Mouse (Mus musculus) cortical plate, adult 2 months (tissue): Measurements from ENCODE around the gene Olfr1222. TPM values are rescaled to one million over a fixed set of nuclear protein-coding genes. Genes with fewer than 3 reads are reported as not detected.

ENCODE experiments used
- H3K27ac ChIP-seq: fragments of 200-500 bp; 2 replicates; pipeline ENCODE4 v1.5.1; 2012; ENCODE audit warnings: low read length, control low read depth, inconsistent platforms; ENCODE audit not compliant: insufficient read depth
- H3K4me1 ChIP-seq: fragments of 200-500 bp; 2 replicates; pipeline ENCODE4 v1.6.1; 2011; ENCODE audit warnings: low read length; ENCODE audit not compliant: control insufficient read depth, insufficient read depth
- H3K4me3 ChIP-seq: fragments of 200-500 bp; 2 replicates; pipeline ENCODE4 v1.5.1; 2011; ENCODE audit warnings: mild to moderate bottlenecking, low read length, control low read depth; ENCODE audit not compliant: insufficient read depth
- CTCF ChIP-seq: fragments of 200-500 bp; IDR thresholded peaks from 2 replicates; pipeline ENCODE4 v1.5.1; 2011; ENCODE audit warnings: mild to moderate bottlenecking, control low read depth, low read length; ENCODE audit not compliant: insufficient read depth; ENCODE audit errors: extremely low read depth
- POLR2A ChIP-seq: fragments of 200-500 bp; IDR thresholded peaks from 2 replicates; pipeline ENCODE4 v1.6.1; 2011; ENCODE audit warnings: mild to moderate bottlenecking, low read length, control low read depth; ENCODE audit not compliant: insufficient read depth; ENCODE audit errors: extremely low read depth
- polyA plus RNA-seq: library from polyadenylated mRNA; depleted of rRNA; stranded (reverse); fragments of >200 nt; gene quantifications from 2 replicates; pipeline ENCODE4 v1.2.3, GENCODE M21; 2012; rRNA removed

Gene Olfr1222
- polyA plus RNA-seq, 1 experiment: not detected

DNA sequence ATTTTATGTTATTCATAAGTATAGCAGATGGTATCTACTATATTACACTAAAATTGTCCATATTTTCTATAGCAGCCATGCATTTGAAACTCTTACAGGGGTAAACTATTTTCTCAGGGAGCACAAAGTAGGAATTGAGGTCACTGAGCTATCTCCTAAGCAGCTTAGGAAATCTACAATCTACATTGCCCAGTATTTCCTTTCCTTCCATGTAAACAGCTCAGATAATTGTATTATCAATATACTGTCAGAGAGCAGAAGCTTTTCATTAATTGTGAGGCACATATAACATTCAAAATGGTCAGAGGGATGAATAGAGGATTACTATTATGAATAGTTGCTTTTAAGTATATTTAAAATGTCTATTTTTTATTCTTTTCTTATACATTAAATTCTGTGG, 51.4 kb downstream of the Olfr1222 start:
- H3K27ac ChIP-seq: no peak overlapping the region
- H3K4me3 ChIP-seq: no peak overlapping the region
- TF ChIP-seq POLR2A (no peak), CTCF (no peak)
- no peaks in the 10 kb centered on the region for H3K4me1 ChIP-seq

Other genes with a start within 250 kb of the Olfr1222 start
- gene Olfr1208, start 230.7 kb downstream of the Olfr1222 start, polyA plus RNA-seq: not detected in 2 replicates
- not detected in 2 replicates for gene Olfr1209, start 217.9 kb downstream of the Olfr1222 start, polyA plus RNA-seq
- not detected in 2 replicates for gene Olfr1211, start 194.9 kb downstream of the Olfr1222 start, polyA plus RNA-seq
- not detected in 2 replicates for gene Olfr1212, start 179.1 kb downstream of the Olfr1222 start, polyA plus RNA-seq
- 0.04 TPM in 1 of 2 replicates, not detected in the other for gene Gm13762, start 152.8 kb downstream of the Olfr1222 start, polyA plus RNA-seq
- not detected in 2 replicates for gene Olfr1214, start 140.4 kb downstream of the Olfr1222 start, polyA plus RNA-seq
- not detected in 2 replicates for gene Olfr1215, start 126.1 kb downstream of the Olfr1222 start, polyA plus RNA-seq
- gene Olfr1216, start 114.7 kb downstream of the Olfr1222 start, polyA plus RNA-seq: not detected in 2 replicates
- gene Olfr1217, start 101.0 kb downstream of the Olfr1222 start, polyA plus RNA-seq: not detected in 2 replicates
- gene Olfr1218, start 71.9 kb downstream of the Olfr1222 start, polyA plus RNA-seq: not detected in 2 replicates
- gene Olfr1219, start 49.5 kb downstream of the Olfr1222 start, polyA plus RNA-seq: not detected in 2 replicates
- not detected in 2 replicates for gene Olfr1220, start 26.2 kb downstream of the Olfr1222 start, polyA plus RNA-seq
- not detected in 2 replicates for gene Olfr1221, start 15.8 kb downstream of the Olfr1222 start, polyA plus RNA-seq
- not detected in 2 replicates for gene Olfr1223, start 18.5 kb upstream of the Olfr1222 start, polyA plus RNA-seq
- gene Olfr1224-ps1, start 31.0 kb upstream of the Olfr1222 start, polyA plus RNA-seq: not detected in 2 replicates
- gene Olfr1225, start 41.6 kb upstream of the Olfr1222 start, polyA plus RNA-seq: not detected in 2 replicates
- gene Olfr1226, start 67.0 kb upstream of the Olfr1222 start, polyA plus RNA-seq: not detected in 2 replicates
- not detected in 2 replicates for gene Olfr1228, start 121.0 kb upstream of the Olfr1222 start, polyA plus RNA-seq
- not detected in 2 replicates for gene Olfr1229, start 155.0 kb upstream of the Olfr1222 start, polyA plus RNA-seq
- gene Olfr1230, start 164.2 kb upstream of the Olfr1222 start, polyA plus RNA-seq: not detected in 2 replicates
- gene Olfr1231, start 174.0 kb upstream of the Olfr1222 start, polyA plus RNA-seq: not detected in 2 replicates
- not detected in 2 replicates for gene Olfr1232, start 196.6 kb upstream of the Olfr1222 start, polyA plus RNA-seq
- gene Olfr1233, start 209.3 kb upstream of the Olfr1222 start, polyA plus RNA-seq: not detected in 2 replicates
- not detected in 2 replicates for gene Olfr1234, start 231.8 kb upstream of the Olfr1222 start, polyA plus RNA-seq